Mouse (Mus musculus): ENCODE data around the gene Gmpr2. TPM values are rescaled to one million over a fixed set of nuclear protein-coding genes. Genes with fewer than 3 reads are reported as not detected.

The Gmpr2 gene
- polyA plus RNA-seq, 1 experiment from 2014 or later, result 57.5 TPM

GRCm38 (mm10) chr14:55716884-55717283 lies 45.1 kb downstream of the Gmpr2 start:
- no peak overlapping the region for H3K9ac ChIP-seq
- H3K4me1 ChIP-seq, result peaks cover 12% of the 10 kb centered on the region; the same call in 1 of the 2 replicates
- no peaks in the 10 kb centered on the region for H3K9me3 ChIP-seq (replicated peaks)
- WGBS, result 91% methylated on average over 8 of the region's 8 CpGs
- no peak overlapping the region for H3K4me2 ChIP-seq
- peaks cover 22% of the 10 kb centered on the region for H3K27me3 ChIP-seq
- no peak overlapping the region for H3K27ac ChIP-seq
- H3K36me3 ChIP-seq (ENCODE audit: poor library complexity, severe bottlenecking), result peaks cover 30% of the 10 kb centered on the region
- no peak overlapping the region for H3K4me3 ChIP-seq
- no peak for ATAC-seq

- WGBS, result 94% methylated on average over 6 of the region's 6 CpGs
- H3K4me1 ChIP-seq, result peaks cover 12% of the 10 kb centered on the region; the same call in 1 of the 2 replicates
- H3K27me3 ChIP-seq, result no peaks in the 10 kb centered on the region
- H3K27ac ChIP-seq, result no peak overlapping the region
- no peak overlapping the region for H3K4me2 ChIP-seq
- H3K36me3 ChIP-seq (ENCODE audit: poor library complexity, severe bottlenecking), result peaks cover 30% of the 10 kb centered on the region
- no peak overlapping the region for H3K4me3 ChIP-seq
- 0 out of 2 replicates have a peak overlapping the region, but pooled peaks have one; percentile 16 for H3K9ac ChIP-seq
- H3K9me3 ChIP-seq (replicated peaks), result no peaks in the 10 kb centered on the region
- no peak for ATAC-seq
These were observed 48.0 kb downstream of the Gmpr2 start for GRCm38 (mm10) chr14:55719737-55720136.

- H3K4me2 ChIP-seq, result peak overlapping the region; percentile 72; the same call in 1 of the 2 replicates
- no peak overlapping the region; the same call in 1 of the 2 replicates for H3K9ac ChIP-seq
- ATAC-seq, result no peak
- no peak overlapping the region for H3K4me3 ChIP-seq
- WGBS, result 94% methylated on average over 12 of the region's 12 CpGs
- H3K9me3 ChIP-seq (replicated peaks), result no peaks in the 10 kb centered on the region
- no peaks in the 10 kb centered on the region for H3K27me3 ChIP-seq
- H3K4me1 ChIP-seq, result peaks cover 12% of the 10 kb centered on the region; the same call in 1 of the 2 replicates
- peaks cover 30% of the 10 kb centered on the region for H3K36me3 ChIP-seq (ENCODE audit: poor library complexity, severe bottlenecking)
- no peak overlapping the region for H3K27ac ChIP-seq
These were observed 48.9 kb downstream of the Gmpr2 start for GRCm38 (mm10) chr14:55720666-55721065.

GRCm38 (mm10) chr14:55721076-55721475 lies 49.3 kb downstream of the Gmpr2 start:
- H3K36me3 ChIP-seq (ENCODE audit: poor library complexity, severe bottlenecking), result peaks cover 30% of the 10 kb centered on the region
- no peaks in the 10 kb centered on the region for H3K9me3 ChIP-seq (replicated peaks)
- peak overlapping the region; percentile 81 for H3K4me3 ChIP-seq
- H3K4me2 ChIP-seq, result peak overlapping the region; percentile 72
- no peaks in the 10 kb centered on the region for H3K27me3 ChIP-seq
- 78% methylated on average over 6 of the region's 6 CpGs for WGBS
- H3K4me1 ChIP-seq, result peaks cover 12% of the 10 kb centered on the region; the same call in 1 of the 2 replicates
- 0 out of 2 replicates have a peak, but pooled peaks have one; percentile 0 for ATAC-seq
- peak overlapping the region; percentile 78 for H3K9ac ChIP-seq
- H3K27ac ChIP-seq, result no peak overlapping the region

- WGBS, result under 1% methylated on average over 50 of the region's 50 CpGs
- peak; percentile 96 for ATAC-seq
- H3K27ac ChIP-seq, result peak within 1 kb of the TSS; percentile 82
These were observed 50.1 kb downstream of the Gmpr2 start, which contains the start of gene Rabggta for GRCm38 (mm10) chr14:55721700-55722437. Gene Rabggta (minus strand): TSS chr14:55722263.

GRCm38 (mm10) chr14:55722438-55722945 lies 50.8 kb downstream of the Gmpr2 start:
- WGBS, result 47% methylated on average over 8 of the region's 8 CpGs
- peak overlapping the region; percentile 82; the same call in 1 of the 2 replicates for H3K27ac ChIP-seq

More at GRCm38 (mm10) chr14:55721700-55722437, 50.1 kb downstream of the Gmpr2 start, which contains the start of gene Rabggta:
- Histone ChIP-seq H3K36me3 (ENCODE audit: poor library complexity, severe bottlenecking) (peaks cover 28% of the 10 kb centered on the region), H3K9ac (peak within 1 kb of the TSS; percentile 78), H3K4me2 (peak within 1 kb of the TSS; percentile 72), H3K9me3 (replicated peaks) (no peaks in the 10 kb centered on the region), H3K27me3 (no peaks in the 10 kb centered on the region), H3K4me3 (peak within 1 kb of the TSS; percentile 81), H3K4me1 (peaks cover 12% of the 10 kb centered on the region; the same call in 1 of the 2 replicates)

GRCm38 (mm10) chr14:55723433-55723832 lies 51.7 kb downstream of the Gmpr2 start:
- H3K4me1 ChIP-seq, result peaks cover 12% of the 10 kb centered on the region; the same call in 1 of the 2 replicates
- H3K27me3 ChIP-seq, result no peaks in the 10 kb centered on the region
- H3K4me3 ChIP-seq, result no peak overlapping the region
- WGBS, result 95% methylated on average over 7 of the region's 7 CpGs
- no peaks in the 10 kb centered on the region for H3K9me3 ChIP-seq (replicated peaks)
- H3K4me2 ChIP-seq, result no peak overlapping the region
- H3K9ac ChIP-seq, result no peak overlapping the region
- ATAC-seq, result no peak
- no peak overlapping the region for H3K27ac ChIP-seq
- H3K36me3 ChIP-seq (ENCODE audit: poor library complexity, severe bottlenecking), result peaks cover 15% of the 10 kb centered on the region

More at GRCm38 (mm10) chr14:55722438-55722945, 50.8 kb downstream of the Gmpr2 start:
- Histone ChIP-seq H3K9me3 (replicated peaks) (no peaks in the 10 kb centered on the region), H3K4me3 (peak overlapping the region; percentile 81), H3K4me2 (peak overlapping the region; percentile 72), H3K4me1 (peaks cover 12% of the 10 kb centered on the region; the same call in 1 of the 2 replicates), H3K36me3 (ENCODE audit: poor library complexity, severe bottlenecking) (peaks cover 22% of the 10 kb centered on the region), H3K9ac (peak overlapping the region; percentile 78), H3K27me3 (no peaks in the 10 kb centered on the region)
- ATAC-seq, result no peak

GRCm38 (mm10) chr14:55724411-55724871 lies 52.7 kb downstream of the Gmpr2 start:
- ATAC-seq, result no peak
- Histone ChIP-seq H3K9me3 (replicated peaks) (no peaks in the 10 kb centered on the region), H3K9ac (no peak overlapping the region), H3K27ac (no peak overlapping the region), H3K4me3 (no peak overlapping the region), H3K4me2 (no peak overlapping the region), H3K36me3 (ENCODE audit: poor library complexity, severe bottlenecking) (peaks cover 7% of the 10 kb centered on the region; the same call in 1 of the 2 replicates), H3K27me3 (no peaks in the 10 kb centered on the region), H3K4me1 (peaks cover 12% of the 10 kb centered on the region; the same call in 1 of the 2 replicates)
- WGBS, result 66% methylated on average over 8 of the region's 8 CpGs

- Histone ChIP-seq H3K4me2 (no peak overlapping the region), H3K9ac (no peak overlapping the region), H3K4me1 (peaks cover 4% of the 10 kb centered on the region; the same call in 1 of the 2 replicates), H3K27ac (no peak overlapping the region), H3K9me3 (replicated peaks) (no peaks in the 10 kb centered on the region), H3K36me3 (ENCODE audit: poor library complexity, severe bottlenecking) (no peaks in the 10 kb centered on the region), H3K27me3 (no peaks in the 10 kb centered on the region), H3K4me3 (no peak overlapping the region)
- no peak for ATAC-seq
These were observed 54.5 kb downstream of the Gmpr2 start for GRCm38 (mm10) chr14:55726261-55726660.

- H3K36me3 ChIP-seq (ENCODE audit: poor library complexity, severe bottlenecking), result no peaks in the 10 kb centered on the region
- H3K27ac ChIP-seq, result no peak overlapping the region
- no peak for ATAC-seq
- no peaks in the 10 kb centered on the region for H3K4me1 ChIP-seq
- no peaks in the 10 kb centered on the region for H3K27me3 ChIP-seq
- no peak overlapping the region for H3K9ac ChIP-seq
- 72% methylated on average over 8 of the region's 8 CpGs for WGBS
- no peak overlapping the region for H3K4me3 ChIP-seq
- H3K4me2 ChIP-seq, result no peak overlapping the region
- no peaks in the 10 kb centered on the region for H3K9me3 ChIP-seq (replicated peaks)
These were observed 56.3 kb downstream of the Gmpr2 start for GRCm38 (mm10) chr14:55727889-55728685.
